Mouse (Mus musculus) limb, embryonic 14.5 days (tissue): Measurements from ENCODE around the gene Olfr1086. TPM values are rescaled to one million over a fixed set of nuclear protein-coding genes. Genes with fewer than 3 reads are reported as not detected.
"Not testable (repeated sequence)": the region's sequence is repeated elsewhere in the genome, so short reads cannot be mapped to it uniquely, and the experiment has no call there.

Experiments
- ATAC-seq: fragments of 200-750 bp; cut with Nextera tagmentation; 2 replicates; pipeline ENCODE4 v1.8.0; 2017; ENCODE audit warnings: low read depth, moderate number of reproducible peaks, moderate TSS enrichment; ENCODE audit not compliant: low FRiP score
- DNase-seq: peaks from one replicate; pipeline ENCODE4 v3.0.0-alpha.2; 2015; ENCODE audit warnings: low spot score
- H3K27ac ChIP-seq: fragments of 300-500 bp; sonication (generic); replicated peaks from 2 replicates; pipeline ENCODE4 v1.5.1; 2014; ENCODE audit warnings: low read depth, mild to moderate bottlenecking, low read length, moderate library complexity, mixed read lengths
- H3K27me3 ChIP-seq: fragments of 300-500 bp; sonication (generic); 2 replicates; pipeline ENCODE4 v1.6.1; 2014; ENCODE audit warnings: low read length, mixed read lengths; ENCODE audit not compliant: control insufficient read depth, insufficient read depth
- H3K36me3 ChIP-seq: fragments of 300-500 bp; sonication (generic); 2 replicates; pipeline ENCODE4 v1.6.1; 2014; ENCODE audit warnings: mild to moderate bottlenecking, low read length, moderate library complexity, mixed read lengths; ENCODE audit not compliant: control insufficient read depth, insufficient read depth
- H3K4me1 ChIP-seq: fragments of 300-500 bp; sonication (generic); 2 replicates; pipeline ENCODE4 v1.6.1; 2014; ENCODE audit warnings: antibody characterized with exemption, low read length, mixed read lengths; ENCODE audit not compliant: control insufficient read depth, insufficient read depth
- H3K4me2 ChIP-seq: fragments of 300-500 bp; sonication (generic); replicated peaks from 2 replicates; pipeline ENCODE4 v1.6.1; 2014; ENCODE audit warnings: low read depth, mild to moderate bottlenecking, low read length, moderate library complexity; ENCODE audit not compliant: severe bottlenecking
- H3K4me3 ChIP-seq: fragments of 300-500 bp; sonication (generic); replicated peaks from 2 replicates; pipeline ENCODE4 v1.5.1; 2014; ENCODE audit warnings: low read length
- H3K9ac ChIP-seq: fragments of 300-500 bp; sonication (generic); 2 replicates; pipeline ENCODE4 v1.6.1; 2014; ENCODE audit warnings: mild to moderate bottlenecking, low read depth, low read length, moderate library complexity; ENCODE audit not compliant: severe bottlenecking
- H3K9me3 ChIP-seq: fragments of 300-500 bp; sonication (generic); 2 replicates; pipeline ENCODE4 v1.6.1; 2016; ENCODE audit warnings: low read length; ENCODE audit not compliant: control insufficient read depth
- POLR2A ChIP-seq: fragments of 200-500 bp; IDR thresholded peaks from 2 replicates; pipeline ENCODE4 v1.8.0; 2012; ENCODE audit warnings: inconsistent platforms, mild to moderate bottlenecking, moderate library complexity, borderline replicate concordance; ENCODE audit not compliant: insufficient read depth, insufficient read length; ENCODE audit errors: extremely low read depth
- WGBS: fragments of 180-500 bp; shearing (Covaris S2); extraction: QIAGEN DNeasy Blood & Tissue Kit; methylation state at CpG from one replicate; pipeline ENCODE4 v1.1.7; 2014; 5-methylcytosine and 5-hydroxymethylcytosine counted together
- polyA plus RNA-seq, 2 experiments: library from polyadenylated mRNA; depleted of rRNA in 1 of 2; stranded (reverse) in 1 of 2; unstranded in 1 of 2; fragments of >200 nt; fragmentation: Nextera tagmentation in 1 of 2; extraction: Ambion mirVana in 1 of 2; gene quantifications; 2 replicates each; pipeline versions ENCODE4 v1.2.1 to v1.2.3; 2012 to 2014

Gene Olfr1086
- polyA plus RNA-seq (2012; rRNA removed) (not detected in 2 replicates), polyA plus RNA-seq (2014; fragmentation: Nextera tagmentation; extraction: Ambion mirVana) (not detected in 2 replicates)

DNA sequence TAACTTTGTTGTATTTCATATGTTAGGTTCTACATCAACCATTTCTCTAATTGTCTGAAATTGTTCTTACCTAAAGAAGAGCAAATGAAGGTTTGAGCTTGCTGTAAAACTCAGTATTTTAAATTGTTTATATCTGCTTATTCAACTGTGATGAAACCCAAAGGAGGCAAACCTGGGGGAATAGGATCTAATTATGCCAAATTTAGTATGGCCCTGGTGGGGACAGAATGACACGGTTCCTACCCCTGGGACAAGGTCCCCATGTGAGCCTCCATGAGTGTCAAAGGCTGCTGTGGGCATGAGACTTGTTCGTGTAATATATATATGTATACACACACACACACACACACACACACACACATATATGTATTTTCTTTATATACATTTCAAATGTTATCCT, at the start of gene Olfr1086:
Gene Olfr1086 (minus strand): TSS at position 101 of the 400 bp plus-strand sequence.
- Histone ChIP-seq H3K9ac (no peak within 1 kb of the TSS), H3K4me3 (no peak within 1 kb of the TSS), H3K9me3 (no peaks in the 10 kb centered on the region), H3K4me2 (no peak within 1 kb of the TSS), H3K27ac (no peak within 1 kb of the TSS), H3K27me3 (no peaks in the 10 kb centered on the region), H3K4me1 (no peaks in the 10 kb centered on the region), H3K36me3 (no peaks in the 10 kb centered on the region)
- no peak for DNase-seq
- no peak for TF ChIP-seq POLR2A
- WGBS, result 78% methylated on average over 2 of the region's 2 CpGs
- ATAC-seq, result no peak

DNA sequence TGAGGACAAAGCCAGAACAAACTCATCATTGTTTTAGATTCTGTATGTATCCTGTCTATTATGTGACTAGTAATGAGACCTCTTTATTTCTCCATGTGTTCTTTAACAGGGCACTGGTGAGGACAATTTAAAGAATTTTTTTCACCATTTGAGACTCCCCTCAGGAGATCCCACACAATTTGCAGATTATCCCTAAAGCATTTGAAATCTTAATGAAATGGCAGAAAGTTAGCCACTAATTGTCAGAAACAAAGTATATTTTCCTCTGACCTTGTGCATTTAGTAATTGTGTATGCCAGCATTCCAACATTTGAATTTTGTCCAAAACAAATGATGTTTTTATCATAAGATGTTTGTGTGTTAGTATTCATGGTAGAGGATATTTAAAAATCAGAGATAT, 18.4 kb upstream of the Olfr1086 start, which contains the start of gene Olfr1087:
Gene Olfr1087 (minus strand): TSS at position 101 of the 400 bp plus-strand sequence.
- H3K9me3 ChIP-seq, result no peaks in the 10 kb centered on the region
- no peaks in the 10 kb centered on the region for H3K27me3 ChIP-seq
- no peaks in the 10 kb centered on the region for H3K4me1 ChIP-seq
- TF ChIP-seq POLR2A, result no peak
- no peak for DNase-seq
- no peaks in the 10 kb centered on the region for H3K36me3 ChIP-seq
- no peak within 1 kb of the TSS for H3K27ac ChIP-seq
- H3K4me3 ChIP-seq, result no peak within 1 kb of the TSS
- no peak within 1 kb of the TSS for H3K4me2 ChIP-seq
- ATAC-seq, result no peak
- H3K9ac ChIP-seq, result no peak within 1 kb of the TSS

DNA sequence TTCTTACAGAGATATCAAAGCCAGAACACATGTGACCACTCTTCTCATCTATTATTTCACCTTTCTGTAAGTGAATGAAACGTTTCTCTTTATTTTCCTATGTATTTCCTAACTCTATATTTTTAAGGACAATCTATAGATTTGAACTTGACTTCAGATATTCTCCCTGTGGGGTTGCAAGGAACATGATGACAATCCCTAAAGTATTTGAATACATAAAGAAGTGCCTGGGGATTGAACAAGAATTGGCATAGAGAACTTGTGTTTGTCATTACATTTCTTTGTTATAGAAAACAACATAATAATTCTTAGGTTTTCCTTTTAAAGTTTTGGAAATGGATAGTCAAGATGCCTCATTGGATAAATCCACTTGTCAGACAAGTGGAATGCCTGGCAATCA, 18.0 kb downstream of the Olfr1086 start, which contains the start of gene Olfr1085:
Gene Olfr1085 (minus strand): TSS at position 101 of the 400 bp plus-strand sequence.
- no peak within 1 kb of the TSS for H3K27ac ChIP-seq
- no peaks in the 10 kb centered on the region for H3K36me3 ChIP-seq
- no peak for TF ChIP-seq POLR2A
- WGBS, result 31% methylated on average over 1 of the region's 1 CpGs
- H3K4me3 ChIP-seq, result no peak within 1 kb of the TSS
- H3K4me2 ChIP-seq, result no peak within 1 kb of the TSS
- no peaks in the 10 kb centered on the region for H3K9me3 ChIP-seq
- H3K4me1 ChIP-seq, result no peaks in the 10 kb centered on the region
- DNase-seq (no peak), ATAC-seq (no peak)
- H3K9ac ChIP-seq, result no peak within 1 kb of the TSS
- no peaks in the 10 kb centered on the region for H3K27me3 ChIP-seq

DNA sequence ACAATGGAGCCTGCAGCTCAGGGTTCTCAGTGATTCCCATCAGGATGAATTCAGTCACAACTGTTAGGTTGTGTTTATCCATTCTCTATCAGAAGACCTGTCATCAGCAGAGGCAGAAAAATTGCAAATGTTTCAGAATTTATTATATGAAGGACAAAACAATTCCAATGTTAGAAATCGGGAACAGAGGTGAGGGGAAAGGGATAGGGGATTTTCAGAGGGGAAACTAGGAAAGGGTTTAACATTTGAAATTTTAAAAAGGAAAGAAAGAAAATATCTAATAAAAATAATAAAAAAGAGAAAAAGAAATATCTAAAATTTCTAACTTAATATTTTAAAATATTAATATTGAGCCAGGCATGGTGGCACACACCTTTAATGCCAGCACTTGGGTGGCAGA, 40.3 kb downstream of the Olfr1086 start, which contains the start of gene Olfr1084:
Gene Olfr1084 (minus strand): TSS at position 101 of the 400 bp plus-strand sequence.
- not testable (repeated sequence) for H3K9ac ChIP-seq, ATAC-seq, H3K27me3 ChIP-seq, H3K27ac ChIP-seq, H3K9me3 ChIP-seq, H3K36me3 ChIP-seq, DNase-seq, H3K4me1 ChIP-seq, H3K4me2 ChIP-seq, H3K4me3 ChIP-seq
- 81% methylated on average over 1 of the region's 1 CpGs for WGBS

Other genes starting within 250 kb of the Olfr1086 start
- not detected in 2 replicates for gene Olfr1065, start 229.5 kb downstream of the Olfr1086 start, polyA plus RNA-seq (2012; rRNA removed)
- not detected in 2 replicates for gene Olfr1065, start 229.5 kb downstream of the Olfr1086 start, polyA plus RNA-seq (2014; fragmentation: Nextera tagmentation; extraction: Ambion mirVana)
- not detected in 2 replicates for gene Olfr1066, start 223.8 kb downstream of the Olfr1086 start, polyA plus RNA-seq (2012; rRNA removed)
- not detected in 2 replicates for gene Olfr1066, start 223.8 kb downstream of the Olfr1086 start, polyA plus RNA-seq (2014; fragmentation: Nextera tagmentation; extraction: Ambion mirVana)
- not detected in 2 replicates for gene Olfr228, start 192.7 kb downstream of the Olfr1086 start, polyA plus RNA-seq (2012; rRNA removed)
- not detected in 2 replicates for gene Olfr228, start 192.7 kb downstream of the Olfr1086 start, polyA plus RNA-seq (2014; fragmentation: Nextera tagmentation; extraction: Ambion mirVana)
- not detected in 2 replicates for gene Olfr1076, start 171.6 kb downstream of the Olfr1086 start, polyA plus RNA-seq (2012; rRNA removed)
- gene Olfr1076, start 171.6 kb downstream of the Olfr1086 start, polyA plus RNA-seq (2014; fragmentation: Nextera tagmentation; extraction: Ambion mirVana), result not detected in 2 replicates
- gene Olfr1079, start 137.6 kb downstream of the Olfr1086 start, polyA plus RNA-seq (2012; rRNA removed), result not detected in 2 replicates
- not detected in 2 replicates for gene Olfr1079, start 137.6 kb downstream of the Olfr1086 start, polyA plus RNA-seq (2014; fragmentation: Nextera tagmentation; extraction: Ambion mirVana)
- not detected in 2 replicates for gene Olfr1080, start 121.9 kb downstream of the Olfr1086 start, polyA plus RNA-seq (2012; rRNA removed)
- gene Olfr1080, start 121.9 kb downstream of the Olfr1086 start, polyA plus RNA-seq (2014; fragmentation: Nextera tagmentation; extraction: Ambion mirVana), result not detected in 2 replicates
- not detected in 2 replicates for gene Olfr1082, start 81.1 kb downstream of the Olfr1086 start, polyA plus RNA-seq (2012; rRNA removed)
- not detected in 2 replicates for gene Olfr1082, start 81.1 kb downstream of the Olfr1086 start, polyA plus RNA-seq (2014; fragmentation: Nextera tagmentation; extraction: Ambion mirVana)
- not detected in 2 replicates for gene Olfr1084, start 40.4 kb downstream of the Olfr1086 start, polyA plus RNA-seq (2012; rRNA removed)
- not detected in 2 replicates for gene Olfr1084, start 40.4 kb downstream of the Olfr1086 start, polyA plus RNA-seq (2014; fragmentation: Nextera tagmentation; extraction: Ambion mirVana)
- gene Olfr1085, start 18.1 kb downstream of the Olfr1086 start, polyA plus RNA-seq (2012; rRNA removed), result not detected in 2 replicates
- not detected in 2 replicates for gene Olfr1085, start 18.1 kb downstream of the Olfr1086 start, polyA plus RNA-seq (2014; fragmentation: Nextera tagmentation; extraction: Ambion mirVana)
- not detected in 2 replicates for gene Olfr1087, start 18.3 kb upstream of the Olfr1086 start, polyA plus RNA-seq (2012; rRNA removed)
- gene Olfr1087, start 18.3 kb upstream of the Olfr1086 start, polyA plus RNA-seq (2014; fragmentation: Nextera tagmentation; extraction: Ambion mirVana), result not detected in 2 replicates
- gene Olfr1089, start 53.6 kb upstream of the Olfr1086 start, polyA plus RNA-seq (2012; rRNA removed), result not detected in 2 replicates
- gene Olfr1089, start 53.6 kb upstream of the Olfr1086 start, polyA plus RNA-seq (2014; fragmentation: Nextera tagmentation; extraction: Ambion mirVana), result not detected in 2 replicates
- gene Olfr1090, start 78.9 kb upstream of the Olfr1086 start, polyA plus RNA-seq (2012; rRNA removed), result not detected in 2 replicates
- not detected in 2 replicates for gene Olfr1090, start 78.9 kb upstream of the Olfr1086 start, polyA plus RNA-seq (2014; fragmentation: Nextera tagmentation; extraction: Ambion mirVana)
- gene Olfr1093, start 102.4 kb upstream of the Olfr1086 start, polyA plus RNA-seq (2012; rRNA removed), result not detected in 2 replicates
- gene Olfr1093, start 102.4 kb upstream of the Olfr1086 start, polyA plus RNA-seq (2014; fragmentation: Nextera tagmentation; extraction: Ambion mirVana), result not detected in 2 replicates
- gene Olfr141, start 129.9 kb upstream of the Olfr1086 start, polyA plus RNA-seq (2012; rRNA removed), result not detected in 2 replicates
- not detected in 2 replicates for gene Olfr141, start 129.9 kb upstream of the Olfr1086 start, polyA plus RNA-seq (2014; fragmentation: Nextera tagmentation; extraction: Ambion mirVana)
- not detected in 2 replicates for gene Olfr1094, start 144.6 kb upstream of the Olfr1086 start, polyA plus RNA-seq (2012; rRNA removed)
- gene Olfr1094, start 144.6 kb upstream of the Olfr1086 start, polyA plus RNA-seq (2014; fragmentation: Nextera tagmentation; extraction: Ambion mirVana), result not detected in 2 replicates
- gene Olfr1095, start 171.6 kb upstream of the Olfr1086 start, polyA plus RNA-seq (2012; rRNA removed), result not detected in 2 replicates
- gene Olfr1095, start 171.6 kb upstream of the Olfr1086 start, polyA plus RNA-seq (2014; fragmentation: Nextera tagmentation; extraction: Ambion mirVana), result not detected in 2 replicates
- not detected in 2 replicates for gene Gm13723, start 194.7 kb upstream of the Olfr1086 start, polyA plus RNA-seq (2012; rRNA removed)
- gene Gm13723, start 194.7 kb upstream of the Olfr1086 start, polyA plus RNA-seq (2014; fragmentation: Nextera tagmentation; extraction: Ambion mirVana), result not detected in 2 replicates
- gene Olfr1097, start 212.1 kb upstream of the Olfr1086 start, polyA plus RNA-seq (2012; rRNA removed), result not detected in 2 replicates
- not detected in 2 replicates for gene Olfr1097, start 212.1 kb upstream of the Olfr1086 start, polyA plus RNA-seq (2014; fragmentation: Nextera tagmentation; extraction: Ambion mirVana)
- not detected in 2 replicates for gene Olfr1098, start 244.5 kb upstream of the Olfr1086 start, polyA plus RNA-seq (2012; rRNA removed)
- not detected in 2 replicates for gene Olfr1098, start 244.5 kb upstream of the Olfr1086 start, polyA plus RNA-seq (2014; fragmentation: Nextera tagmentation; extraction: Ambion mirVana)